Comparison of ENCODE assay signal across 24 mouse cellular contexts in the genomic region with DNA sequence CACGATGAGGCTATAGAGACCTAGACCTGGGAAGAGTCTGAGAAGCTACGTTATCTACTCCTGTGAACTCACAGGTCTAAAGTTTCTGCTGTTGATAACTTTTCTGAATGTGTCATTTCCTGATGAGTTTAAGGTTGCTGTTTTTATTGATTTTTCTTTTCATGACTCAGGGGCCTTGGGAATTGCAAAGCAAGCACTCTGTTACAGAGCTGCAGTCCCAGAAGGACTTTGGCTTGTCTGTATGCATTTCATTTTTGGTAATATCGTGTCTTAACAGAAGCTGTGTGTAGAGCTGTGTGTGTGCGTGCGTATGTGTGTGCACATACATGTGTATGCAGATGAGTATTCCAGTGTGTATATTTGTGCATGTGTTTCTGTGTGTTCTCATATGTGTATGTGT.
"Had no signal": no experiment of that assay in that cellular context is flagged by ENCODE, and none has a peak within 500 bp of the region (broad histone marks: within the 10 kb centered on the region; RNA-seq: fewer than 3 reads in every experiment).

No protein-coding gene starts in this region.

- H3K4me1 ChIP-seq: liver, embryonic 12.5 days had no signal

- H3K36me3 ChIP-seq: heart, embryonic 13.5 days; heart, embryonic 15.5 days; hindbrain, embryonic 13.5 days; hindbrain, embryonic 15.5 days; limb, embryonic 13.5 days; limb, embryonic 15.5 days; liver, embryonic 12.5 days had no signal

- H3K9me3 ChIP-seq: heart, embryonic 13.5 days; heart, embryonic 15.5 days; hindbrain, embryonic 13.5 days; hindbrain, embryonic 15.5 days; limb, embryonic 13.5 days; limb, embryonic 15.5 days; liver, embryonic 12.5 days had no signal

- ATAC-seq: hindbrain, postnatal 0 days; liver, embryonic 12.5 days had no signal

- DNase-seq: gastrocnemius, postnatal 14 days; gastrocnemius, postnatal 36 days; heart, adult 11 months; heart, adult 2 months; heart, postnatal 14 days; heart, postnatal 36 days; kidney, adult 18-20 months; kidney, adult 8-10 months; kidney, postnatal 14 days; kidney, postnatal 36 days; layer of hippocampus, adult 9-11 months; layer of hippocampus, postnatal 36 days; left cerebral cortex, postnatal 4 days had no signal

- H3K4me2 ChIP-seq: heart, embryonic 11.5 days; heart, embryonic 13.5 days; heart, embryonic 15.5 days; hindbrain, embryonic 13.5 days; hindbrain, embryonic 15.5 days; limb, embryonic 13.5 days; limb, embryonic 15.5 days; liver, embryonic 12.5 days had no signal

- H3K4me3 ChIP-seq: heart, adult 2 months; heart, embryonic 13.5 days; heart, embryonic 15.5 days; hindbrain, embryonic 13.5 days; hindbrain, embryonic 15.5 days; limb, embryonic 13.5 days; limb, embryonic 15.5 days; liver, embryonic 12.5 days had no signal

- H3K27me3 ChIP-seq: heart, embryonic 15.5 days; hindbrain, embryonic 15.5 days; limb, embryonic 13.5 days; limb, embryonic 15.5 days had no signal

- H3K9ac ChIP-seq: heart, embryonic 13.5 days; heart, embryonic 15.5 days; hindbrain, embryonic 13.5 days; hindbrain, embryonic 15.5 days; limb, embryonic 13.5 days; limb, embryonic 15.5 days; liver, embryonic 12.5 days; liver, embryonic 14.5 days had no signal

- H3K27ac ChIP-seq: heart, adult 2 months; heart, embryonic 13.5 days; heart, embryonic 15.5 days; hindbrain, embryonic 13.5 days; hindbrain, embryonic 15.5 days; hindbrain, postnatal 0 days; kidney, postnatal 0 days; limb, embryonic 13.5 days; limb, embryonic 15.5 days; liver, embryonic 12.5 days; liver, embryonic 14.5 days had no signal
